Mouse (Mus musculus) erythroblast, adult 5-6 weeks (primary cell): ENCODE results near the gene Bmp5. TPM values are rescaled to one million over a fixed set of nuclear protein-coding genes. Genes with fewer than 3 reads are reported as not detected.
"Not testable (repeated sequence)": the region's sequence is repeated elsewhere in the genome, so short reads cannot be mapped to it uniquely, and the experiment has no call there.

Source experiments
- ATAC-seq: replicated peaks from 2 replicates; pipeline ENCODE4 v1.8.0; 2016; ENCODE audit warnings: moderate number of reproducible peaks, mild to moderate bottlenecking, moderate TSS enrichment, inconsistent platforms; ENCODE audit not compliant: poor library complexity, low FRiP score, severe bottlenecking
- total RNA-seq, 2 experiments: library from RNA; stranded (forward) in 1 of 2; stranded (reverse) in 1 of 2; fragments of 150-400 nt in 1 of 2; fragments of 200-764, 138-1000 nt in 1 of 2; gene quantifications; 2 replicates each; pipeline versions ENCODE4 v1.2.3 to v1.2.4; 2015 to 2017; ENCODE audit warnings: low replicate concordance in 2 of 2

Bmp5 gene
- not detected in 2 replicates for total RNA-seq (2015; ENCODE audit: low replicate concordance)
- not detected in 2 replicates for total RNA-seq (2017; ENCODE audit: low replicate concordance)

DNA sequence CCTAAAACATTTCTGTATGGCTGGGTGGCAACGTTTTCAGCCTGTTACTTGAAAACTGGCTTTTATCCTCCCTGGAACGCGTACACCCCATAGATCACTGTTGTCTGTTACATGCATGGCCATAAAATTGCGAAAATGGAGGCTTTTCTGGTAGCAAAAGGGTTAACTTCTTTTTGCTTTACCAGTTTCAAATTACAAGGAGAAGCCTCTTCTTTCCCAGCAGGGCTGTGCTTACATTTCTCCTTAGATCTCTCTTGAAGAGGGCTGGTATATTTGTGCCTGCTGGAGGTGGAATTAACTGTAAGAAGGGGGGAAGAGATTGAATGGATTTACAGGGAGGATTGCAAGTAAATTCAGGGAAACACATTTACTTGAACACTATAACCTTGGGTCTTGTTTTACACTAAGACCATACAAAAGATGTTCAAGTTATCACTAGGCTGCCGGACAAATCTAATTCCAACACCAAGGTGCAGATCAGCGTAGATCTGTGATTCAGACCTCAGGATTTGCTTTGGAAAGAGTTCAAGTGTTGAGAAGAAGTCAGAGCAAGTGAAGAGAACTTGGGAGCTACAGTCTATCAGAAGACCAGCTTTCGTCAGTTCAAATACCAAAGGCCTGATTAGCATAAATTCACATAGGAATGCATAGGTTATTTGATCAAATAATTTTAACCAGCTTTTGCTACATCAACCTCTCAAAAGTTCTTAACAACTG, at the start of gene Bmp5:
TSS of gene Bmp5 (plus strand) at position 236 of the 717 bp plus-strand sequence.
- ATAC-seq = no peak

DNA sequence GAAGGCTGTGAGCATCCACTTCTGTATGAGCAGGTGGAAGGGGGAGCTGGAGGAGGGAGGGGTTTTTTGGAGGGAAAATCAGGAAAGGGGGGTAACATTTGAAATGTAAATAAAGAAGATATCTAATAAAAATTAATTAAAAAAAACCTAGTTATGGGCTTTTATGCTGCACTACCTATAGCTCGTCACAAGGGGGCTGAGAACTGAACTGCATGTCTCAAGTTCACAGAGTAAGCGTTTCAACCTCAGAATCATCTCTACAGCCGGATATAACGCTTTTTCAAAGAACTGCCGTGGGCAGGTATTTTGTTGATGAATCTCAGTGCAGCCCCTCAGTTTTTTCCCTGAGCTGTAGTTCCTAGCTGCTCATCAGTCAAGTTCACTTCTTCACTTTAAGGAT, 15.1 kb upstream of the Bmp5 start:
- ATAC-seq = no peak

DNA sequence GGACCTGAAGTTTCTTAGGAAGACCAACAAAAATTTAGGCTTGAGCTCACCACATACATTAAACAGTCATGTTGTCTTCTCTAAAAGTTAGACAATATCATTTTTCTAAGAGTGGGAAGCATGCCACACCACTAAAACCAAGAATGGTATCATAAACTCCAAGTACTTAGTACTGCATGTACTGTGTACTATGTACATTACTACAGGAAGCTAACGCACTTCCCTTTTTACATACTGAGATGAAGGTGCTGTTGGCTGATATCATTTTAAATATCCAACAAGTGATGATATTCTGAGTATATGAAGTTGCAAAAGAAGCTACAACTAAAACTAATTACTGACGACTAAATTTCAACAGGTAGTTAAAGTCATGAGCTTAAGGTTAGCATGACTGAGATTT, 13.6 kb upstream of the Bmp5 start:
- ATAC-seq = no peak

DNA sequence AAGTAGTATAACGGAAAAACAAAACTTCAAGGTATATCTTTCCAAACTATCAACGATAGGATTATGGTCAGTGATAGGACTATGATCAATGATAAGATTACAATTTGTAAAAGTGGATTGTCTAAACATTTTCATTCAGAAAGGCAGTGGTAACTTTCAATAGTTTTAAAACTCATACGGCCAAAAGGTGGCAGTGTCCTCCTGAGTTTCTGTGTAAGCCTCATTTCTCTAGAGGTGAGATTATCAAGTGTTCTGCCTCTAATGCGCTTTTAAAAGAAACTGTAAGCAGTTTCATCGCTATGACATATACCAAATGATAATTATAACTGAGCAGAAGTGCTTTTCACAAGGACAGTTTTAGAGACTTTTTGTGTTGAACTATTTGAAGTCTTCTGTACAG, 12.7 kb upstream of the Bmp5 start:
- ATAC-seq = no peak

DNA sequence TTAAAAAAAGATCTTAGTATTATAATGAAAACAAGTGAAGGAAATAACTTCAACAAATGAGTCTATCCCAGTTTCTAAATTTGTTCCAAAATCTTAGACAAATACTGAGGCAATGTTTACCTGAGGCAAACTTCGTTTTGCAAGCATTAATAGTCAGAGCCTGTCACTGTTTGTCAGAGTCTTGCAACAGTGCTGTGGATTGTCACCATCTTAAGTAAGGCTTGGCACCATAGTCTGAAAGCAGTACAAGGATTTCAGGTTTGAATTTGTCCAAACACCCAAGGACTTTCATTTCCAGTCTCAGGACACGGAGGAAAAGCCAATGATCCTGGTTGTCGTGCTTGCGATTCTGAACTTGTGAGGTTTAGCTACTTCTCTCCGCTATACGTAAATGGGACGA, 10.4 kb upstream of the Bmp5 start:
- no peak for ATAC-seq

DNA sequence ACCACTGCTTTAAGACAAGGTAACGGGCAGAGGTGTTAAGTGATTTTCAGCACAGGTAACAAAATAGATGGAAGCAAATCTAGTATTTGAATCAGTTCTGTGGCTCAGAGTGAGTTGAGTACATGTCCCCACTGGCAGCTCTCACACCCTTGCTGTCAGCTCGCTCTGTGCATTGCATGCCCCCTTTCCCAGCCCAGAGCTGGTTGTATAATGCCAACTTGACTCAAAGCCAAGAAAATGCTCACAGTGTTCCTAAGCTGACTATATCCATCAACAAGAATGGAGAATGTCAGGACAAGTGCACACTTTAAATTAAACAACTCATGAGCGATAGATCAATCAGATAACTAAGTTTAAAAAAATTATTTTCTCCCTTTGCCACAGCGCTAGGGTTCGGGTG, 8.6 kb upstream of the Bmp5 start:
- ATAC-seq = no peak

DNA sequence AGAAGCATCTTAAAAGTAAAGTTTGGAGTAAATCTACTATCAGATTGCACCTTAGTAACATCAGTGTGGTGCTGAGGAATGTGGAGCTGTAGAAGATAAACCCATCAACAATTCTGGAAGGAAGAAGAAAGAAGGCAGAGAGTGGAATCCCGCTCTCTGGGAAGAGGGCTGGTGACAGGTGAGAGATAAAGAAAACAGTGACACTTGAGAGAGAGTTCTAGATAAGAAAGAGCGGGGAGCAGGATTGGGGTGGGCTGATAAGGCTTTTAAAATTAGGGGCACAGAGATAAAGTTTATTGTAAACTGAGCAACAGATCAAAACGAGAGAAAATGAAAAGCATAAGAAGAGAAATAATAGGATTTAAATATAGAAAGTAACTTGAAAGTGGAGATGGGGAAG, 6.1 kb upstream of the Bmp5 start:
- ATAC-seq = no peak

DNA sequence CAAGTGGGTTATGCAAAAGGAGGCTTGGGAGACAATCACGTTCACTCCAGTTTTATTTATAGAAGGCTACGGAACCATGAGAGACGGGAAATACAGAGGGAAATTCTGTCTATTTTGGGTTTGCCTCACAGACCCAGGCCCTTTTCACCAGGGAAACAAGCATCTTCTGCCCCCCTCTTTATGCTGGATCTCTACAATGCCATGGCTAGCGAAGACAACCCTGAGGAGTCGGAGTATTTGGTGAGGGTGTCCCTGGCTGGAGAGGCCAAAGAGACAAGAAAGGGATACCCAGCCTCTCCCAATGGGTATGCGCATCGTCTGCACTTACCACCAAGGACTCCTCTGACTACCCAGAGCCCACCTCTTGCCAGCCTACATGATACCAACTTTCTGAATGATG, 989 bp downstream of the Bmp5 start:
- ATAC-seq = no peak

DNA sequence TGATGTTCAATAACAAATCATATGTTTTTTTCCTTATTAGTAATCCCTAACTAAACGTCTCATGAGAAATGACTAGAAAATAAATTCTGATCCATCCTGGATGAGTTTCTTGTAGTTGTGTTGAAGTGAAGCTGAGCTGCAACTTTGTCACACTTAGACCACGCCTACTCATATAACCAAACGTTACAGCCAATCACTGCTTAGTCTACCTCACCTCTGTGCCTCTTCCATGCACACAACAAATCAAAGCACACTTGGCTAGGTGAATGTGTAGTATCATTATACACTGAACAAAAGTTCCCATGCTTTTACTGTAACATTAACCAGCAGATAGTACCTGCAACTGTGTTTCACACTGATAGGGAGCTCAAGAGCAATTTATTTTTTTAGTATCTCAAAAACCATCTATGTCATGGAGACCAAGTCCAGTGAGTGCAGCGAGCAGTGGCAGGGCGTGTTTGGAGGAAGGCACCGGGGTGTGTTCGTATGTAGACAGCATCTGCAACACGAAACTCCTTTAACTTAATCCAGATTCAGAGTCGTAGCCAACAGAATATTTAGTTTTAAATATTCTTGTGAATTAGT, 3.7 kb downstream of the Bmp5 start:
- no peak for ATAC-seq

DNA sequence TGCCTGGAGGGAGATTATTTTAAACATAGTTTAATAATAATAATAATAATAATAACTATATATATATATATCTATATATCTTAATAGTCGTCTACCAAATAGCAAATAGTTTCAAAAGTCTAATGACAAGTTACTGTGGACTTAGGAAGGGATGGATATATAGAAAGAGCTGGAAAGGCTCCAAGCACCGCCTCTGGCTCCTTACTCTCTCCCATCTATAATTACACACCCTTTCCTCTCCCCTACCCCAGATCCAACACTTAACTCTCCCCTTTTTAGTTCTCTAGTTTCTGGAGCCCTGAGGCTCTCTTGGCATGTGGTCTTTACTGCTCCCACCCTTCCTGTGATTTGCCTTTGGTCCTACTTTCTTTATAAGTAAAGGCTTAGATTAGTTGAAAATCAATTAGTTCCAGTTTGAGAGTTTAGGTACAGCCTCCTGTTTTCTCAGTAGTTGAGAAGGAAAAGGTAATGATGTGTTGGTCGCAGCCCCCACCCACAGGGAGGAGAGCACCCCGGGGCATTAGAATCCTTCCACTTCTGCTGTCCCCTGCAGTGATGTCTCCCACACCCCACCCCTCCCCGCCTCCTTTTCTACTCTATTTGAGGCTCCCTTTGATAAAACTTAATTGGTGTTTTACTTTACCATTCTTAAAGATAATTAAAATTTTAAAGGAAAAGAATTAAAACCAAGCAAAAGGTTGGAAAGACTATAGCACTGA, 5.6 kb downstream of the Bmp5 start:
- no peak for ATAC-seq

DNA sequence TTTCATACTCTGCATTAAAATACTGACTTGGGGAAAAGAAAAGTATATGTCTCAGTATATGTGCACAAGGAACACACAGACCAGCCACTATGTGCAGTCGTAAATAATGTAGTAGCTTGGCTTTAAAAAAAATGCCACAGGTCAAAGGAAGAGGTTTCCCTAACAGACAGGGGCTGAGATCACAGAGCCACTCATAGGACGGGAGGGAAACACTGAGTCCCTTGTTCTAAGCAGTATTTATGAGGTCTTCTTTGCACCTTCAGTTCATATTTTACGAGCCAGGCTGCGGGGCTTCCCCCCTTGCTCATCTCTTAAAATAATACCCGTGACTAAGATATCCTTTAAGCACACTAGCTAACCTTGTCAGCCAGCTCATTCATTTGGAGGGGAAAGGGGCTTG, 6.4 kb downstream of the Bmp5 start:
- ATAC-seq = no peak

DNA sequence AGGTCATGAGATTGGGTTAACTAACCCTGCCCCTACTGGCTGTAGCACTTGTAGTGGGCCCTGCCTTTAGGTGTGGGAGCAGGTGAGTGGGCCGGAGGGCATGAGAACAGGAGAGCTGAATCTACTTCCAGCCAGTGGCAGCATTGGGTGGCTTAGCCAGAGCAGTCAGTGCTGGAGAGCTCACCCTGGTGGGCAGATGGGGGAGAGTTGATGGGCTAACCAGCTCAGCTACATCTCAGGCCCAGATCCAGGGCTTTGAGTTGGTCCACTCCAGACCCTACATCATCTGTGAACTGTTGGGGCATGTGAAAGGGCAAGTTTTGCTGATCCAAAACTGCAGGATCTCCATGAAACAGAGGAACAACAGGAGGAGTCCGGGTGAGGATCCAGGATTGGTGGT, 8.4 kb downstream of the Bmp5 start:
- ATAC-seq = no peak

DNA sequence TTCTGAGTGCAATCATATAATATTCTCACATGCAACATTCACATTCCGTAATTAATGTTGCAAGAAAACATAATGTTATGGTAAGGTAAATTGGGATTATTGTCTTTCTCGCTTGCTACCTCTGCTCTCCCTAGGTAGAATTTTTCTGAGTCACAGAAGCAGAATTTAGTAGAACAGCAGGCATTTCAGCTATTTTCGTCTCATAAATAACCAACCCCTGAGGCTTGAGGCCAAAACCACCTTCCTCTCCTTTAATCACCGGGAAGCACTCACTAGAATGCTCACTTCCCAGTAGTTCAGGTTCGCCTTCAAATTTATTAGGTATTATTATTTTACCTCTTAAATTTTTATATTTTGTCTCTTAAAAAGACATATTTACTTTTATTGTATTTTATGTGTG, 10.8 kb downstream of the Bmp5 start:
- no peak for ATAC-seq

DNA sequence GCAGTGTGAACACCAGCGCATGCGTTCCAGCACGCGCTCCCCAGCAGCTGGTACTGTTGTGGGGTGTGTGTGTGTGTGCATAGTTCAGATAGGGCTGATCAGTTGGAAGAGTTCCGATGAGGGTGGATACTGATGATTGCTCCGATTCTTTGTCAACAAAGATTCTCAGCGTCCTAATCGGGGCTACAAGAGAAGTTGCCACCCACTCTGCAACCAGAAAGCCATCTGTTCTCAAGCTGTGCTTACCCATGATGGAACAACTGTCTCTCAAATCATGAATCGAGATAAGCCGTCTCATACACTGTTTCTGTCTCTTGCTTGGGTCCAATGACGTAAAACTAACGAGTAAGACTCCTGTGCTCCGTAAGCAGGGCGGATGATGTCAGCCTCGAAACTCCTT, 12.0 kb downstream of the Bmp5 start:
- no peak for ATAC-seq

DNA sequence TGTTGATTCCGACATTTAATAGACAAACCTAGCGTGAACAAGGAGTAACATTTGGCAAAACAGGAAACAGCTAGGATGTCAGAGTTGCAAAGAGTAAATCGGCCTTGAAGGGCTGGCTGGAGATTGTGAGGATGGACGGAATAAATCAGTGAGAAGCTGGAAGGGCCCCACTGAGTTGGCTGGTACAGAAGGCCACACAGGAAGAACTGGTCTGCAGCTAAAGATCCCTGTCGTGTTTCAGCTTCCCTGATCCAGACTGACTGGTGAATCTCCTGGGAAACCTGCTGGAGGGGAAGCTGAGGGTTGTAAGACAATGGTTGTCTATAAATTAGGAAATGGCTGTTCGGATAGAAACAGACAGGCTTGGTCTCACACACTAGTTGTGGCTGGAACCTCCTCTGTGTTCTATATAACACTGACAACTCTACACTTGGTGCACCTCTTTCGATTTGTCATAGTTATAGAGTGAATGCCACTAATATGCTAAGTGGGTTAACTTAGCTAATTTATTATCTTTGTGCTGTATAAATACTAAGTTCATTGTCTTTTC, 14.8 kb downstream of the Bmp5 start:
- ATAC-seq = no peak

DNA sequence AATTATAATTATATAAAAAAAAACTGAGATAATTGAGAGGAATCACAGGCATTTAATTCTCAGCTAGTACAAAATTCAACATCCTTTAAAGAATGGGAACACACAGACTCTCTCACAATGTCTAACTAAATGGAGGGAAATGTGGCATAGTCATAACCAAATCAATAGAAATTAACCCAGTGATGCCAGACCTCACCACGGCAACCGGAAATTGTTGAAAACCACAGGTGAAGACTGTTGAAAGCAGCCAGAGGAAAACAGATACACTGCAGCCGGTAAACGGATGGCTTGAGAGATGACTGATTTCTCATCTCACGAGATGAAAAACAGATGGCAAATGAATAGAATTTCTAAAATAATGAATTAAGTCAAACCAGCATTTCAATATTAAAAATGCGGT, 29.8 kb downstream of the Bmp5 start:
- ATAC-seq = no peak

DNA sequence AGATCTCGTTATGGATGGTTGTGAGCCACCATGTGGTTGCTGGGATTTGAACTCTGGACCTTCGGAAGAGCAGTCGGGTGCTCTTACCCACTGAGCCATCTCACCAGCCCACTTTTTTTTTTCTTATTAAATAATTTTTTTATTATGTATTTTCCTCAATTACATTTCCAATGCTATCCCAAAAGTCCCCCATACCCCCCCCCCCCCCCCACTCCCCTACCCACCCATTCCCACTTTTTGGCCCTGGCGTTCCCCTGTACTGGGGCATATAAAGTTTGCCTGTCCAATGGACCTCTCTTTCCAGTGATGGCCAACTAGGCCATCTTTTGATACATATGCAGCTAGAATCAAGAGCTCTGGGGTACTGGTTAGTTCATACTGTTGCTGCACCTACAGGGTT, 33.0 kb downstream of the Bmp5 start:
- ATAC-seq = not testable (repeated sequence)

DNA sequence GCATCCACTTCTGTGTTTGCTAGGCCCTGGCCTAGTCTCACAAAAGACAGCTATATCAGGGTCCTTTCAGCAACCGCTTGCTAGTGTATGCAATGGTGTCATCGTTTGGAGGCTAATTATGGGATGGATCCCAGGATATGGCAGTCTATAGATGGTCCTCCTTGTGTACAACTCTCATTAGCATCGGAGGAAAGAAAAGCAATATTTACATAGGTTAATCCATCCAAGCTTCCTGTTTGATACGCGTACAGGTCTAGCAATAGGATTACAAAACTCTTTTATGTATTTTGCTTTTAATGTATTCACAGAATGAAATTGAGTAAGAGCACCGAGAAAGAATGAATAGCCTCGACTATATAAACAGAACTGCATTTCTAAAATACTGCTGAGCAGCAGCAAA, 33.5 kb downstream of the Bmp5 start:
- ATAC-seq = no peak

DNA sequence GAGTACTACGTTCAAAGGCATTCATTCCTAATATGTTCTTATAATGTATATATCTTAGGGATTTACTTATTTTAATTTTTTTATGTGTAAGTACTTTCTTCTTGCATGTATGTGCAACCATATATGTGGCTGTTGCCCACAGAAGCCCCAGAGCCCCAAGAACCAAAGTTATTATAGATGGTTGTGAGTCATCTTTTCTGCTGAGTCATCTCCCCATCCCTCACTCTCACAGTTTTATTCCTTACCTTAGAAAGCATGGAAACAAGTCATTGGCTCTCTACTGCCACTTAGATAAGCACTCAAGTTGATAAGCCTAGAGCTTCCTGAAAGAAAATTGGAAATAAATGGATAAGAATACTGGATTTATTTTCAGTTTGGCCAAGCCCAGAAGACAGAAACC, 40.0 kb downstream of the Bmp5 start:
- no peak for ATAC-seq

DNA sequence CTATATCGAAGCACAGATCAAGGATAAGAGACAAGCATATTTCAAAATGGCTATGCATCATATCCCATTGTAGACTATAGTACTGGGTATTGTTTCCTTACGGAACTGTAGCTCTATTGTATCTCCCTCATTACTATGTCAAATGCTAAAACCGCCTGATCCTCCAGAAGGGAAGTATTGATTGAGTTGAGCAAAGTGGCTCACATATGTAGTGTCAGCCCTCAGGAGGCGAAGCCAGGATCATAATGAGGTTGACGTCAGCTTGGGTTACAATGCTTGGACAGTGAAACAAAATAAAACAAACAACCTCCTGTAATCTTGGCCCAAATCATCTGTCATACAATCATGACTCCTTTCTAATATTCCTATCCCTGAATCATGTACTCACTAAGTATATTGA, 43.2 kb downstream of the Bmp5 start:
- ATAC-seq = no peak

DNA sequence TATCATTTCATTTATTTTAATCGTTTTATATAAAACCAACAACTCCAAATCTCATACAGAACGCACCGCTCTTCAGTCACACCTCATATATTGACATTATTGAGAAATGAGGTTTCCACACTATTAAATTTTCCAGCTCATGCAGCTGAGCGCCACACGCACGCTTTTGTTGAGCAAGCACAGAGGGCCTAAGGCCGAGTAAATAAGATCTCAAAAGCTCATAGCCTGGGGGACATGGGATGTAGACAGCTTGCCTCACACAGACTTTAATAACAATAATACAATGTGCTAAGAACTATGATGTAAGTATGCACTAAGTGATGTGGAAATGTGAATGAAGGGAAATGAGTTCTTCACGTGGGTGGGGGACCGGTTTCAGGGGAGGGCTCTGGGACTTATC, 57.3 kb downstream of the Bmp5 start:
- ATAC-seq = no peak
